Mouse (Mus musculus) forebrain, embryonic 14.5 days (tissue): ENCODE results near the gene Erp44. TPM values are rescaled to one million over a fixed set of nuclear protein-coding genes. Genes with fewer than 3 reads are reported as not detected.
A peak's percentile ranks its signal among the peaks of the same experiment; 100 is the strongest.

ENCODE experiments used
- ATAC-seq: fragments of 200-750 bp; cut with Nextera tagmentation; 2 replicates; pipeline ENCODE4 v1.8.0; 2017; ENCODE audit warnings: mild to moderate bottlenecking, moderate library complexity
- DNase-seq: peaks from one replicate; pipeline ENCODE4 v3.0.0-alpha.2; 2015; ENCODE audit warnings: low spot score
- H3K27ac ChIP-seq: fragments of 300-500 bp; sonication (generic); 2 replicates; pipeline ENCODE4 v1.5.1; 2014; ENCODE audit warnings: low read depth, mild to moderate bottlenecking, control low read depth, low read length, moderate library complexity
- H3K27me3 ChIP-seq: fragments of 300-500 bp; sonication (generic); replicated peaks from 2 replicates; pipeline ENCODE4 v1.6.1; 2014; ENCODE audit warnings: low read length, control low read depth, mixed read lengths; ENCODE audit not compliant: control insufficient read depth, insufficient read depth
- H3K36me3 ChIP-seq: fragments of 300-500 bp; sonication (generic); 2 replicates; pipeline ENCODE4 v1.6.1; 2014; ENCODE audit warnings: low read length, control low read depth; ENCODE audit not compliant: control insufficient read depth, insufficient read depth
- H3K4me1 ChIP-seq: fragments of 300-500 bp; sonication (generic); 2 replicates; pipeline ENCODE4 v1.6.1; 2014; ENCODE audit warnings: antibody characterized with exemption, low read length, control low read depth; ENCODE audit not compliant: control insufficient read depth, insufficient read depth
- H3K4me2 ChIP-seq: fragments of 300-500 bp; sonication (generic); 2 replicates; pipeline ENCODE4 v1.6.1; 2014; ENCODE audit warnings: mild to moderate bottlenecking, control low read depth, low read length
- H3K4me3 ChIP-seq: fragments of 300-500 bp; sonication (generic); 2 replicates; pipeline ENCODE4 v1.5.1; 2014; ENCODE audit warnings: low read depth, low read length, control low read depth
- H3K9ac ChIP-seq: fragments of 300-500 bp; sonication (generic); 2 replicates; pipeline ENCODE4 v1.6.1; 2014; ENCODE audit warnings: mild to moderate bottlenecking, low read length, control low read depth, moderate library complexity
- H3K9me3 ChIP-seq: fragments of 300-500 bp; sonication (generic); replicated peaks from 2 replicates; pipeline ENCODE4 v1.6.1; 2016; ENCODE audit warnings: low read length, control low read depth, mixed read lengths; ENCODE audit not compliant: control insufficient read depth
- WGBS: fragments of 180-500 bp; shearing (Covaris S2); extraction: QIAGEN DNeasy Blood & Tissue Kit; methylation state at CpG from one replicate; pipeline ENCODE4 v1.1.7; 2014; 5-methylcytosine and 5-hydroxymethylcytosine counted together
- polyA plus RNA-seq: library from polyadenylated mRNA; unstranded; fragments of >200 nt; fragmentation: Nextera tagmentation; extraction: Ambion mirVana; gene quantifications from 2 replicates; pipeline ENCODE4 v1.2.1, GENCODE M21; 2014

Gene Erp44
- polyA plus RNA-seq, 1 experiment from 2014 or later, result 58.3 TPM

DNA sequence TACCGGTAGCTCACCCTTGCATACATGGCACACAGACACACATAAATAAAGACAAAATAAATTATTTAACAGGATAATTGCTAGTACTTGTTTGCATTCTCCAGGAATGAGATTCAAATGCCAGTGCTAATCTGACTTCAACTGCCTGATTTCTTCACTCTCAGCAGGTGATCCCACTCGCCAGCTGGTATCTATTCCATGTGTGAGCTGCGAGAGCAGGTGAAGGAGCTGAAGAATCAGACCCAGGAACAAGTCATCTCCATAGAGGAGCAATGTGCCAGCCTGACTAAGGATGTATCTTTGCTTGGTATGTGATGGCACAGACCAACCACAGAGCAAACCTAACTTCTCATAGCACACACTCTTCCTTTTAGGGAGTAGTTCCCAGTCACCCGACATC is 75.8 kb downstream of the Erp44 start:
- no peaks in the 10 kb centered on the region for H3K4me1 ChIP-seq
- H3K4me2 ChIP-seq, result no peak overlapping the region
- no peaks in the 10 kb centered on the region for H3K27me3 ChIP-seq
- ATAC-seq (no peak), DNase-seq (no peak)
- peaks cover 28% of the 10 kb centered on the region for H3K36me3 ChIP-seq
- no peak overlapping the region for H3K27ac ChIP-seq
- no peak overlapping the region for H3K9ac ChIP-seq
- H3K4me3 ChIP-seq, result no peak overlapping the region
- 85% methylated on average over 4 of the region's 4 CpGs for WGBS
- no peaks in the 10 kb centered on the region for H3K9me3 ChIP-seq

DNA sequence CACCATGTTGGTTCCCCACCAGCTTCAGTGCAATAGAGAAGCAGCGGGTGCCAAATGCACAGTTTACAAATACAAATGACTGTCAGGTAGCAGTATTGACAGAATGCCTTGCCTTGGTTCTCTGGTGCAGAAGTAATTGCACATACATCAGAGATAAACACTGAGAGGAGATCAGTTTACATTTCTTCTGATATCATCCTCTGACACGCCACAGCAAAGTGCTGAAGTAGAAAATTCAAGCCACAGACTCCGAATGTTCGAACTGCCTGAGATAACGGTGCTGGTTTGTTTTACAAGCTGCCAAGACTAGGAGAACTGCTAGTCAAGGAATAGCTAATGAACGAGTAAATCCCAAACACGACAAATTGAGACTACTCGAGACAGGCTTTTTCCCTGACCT is 80.9 kb downstream of the Erp44 start:
- no peak overlapping the region for H3K9ac ChIP-seq
- no peaks in the 10 kb centered on the region for H3K4me1 ChIP-seq
- H3K27ac ChIP-seq, result no peak overlapping the region
- DNase-seq (no peak), ATAC-seq (no peak)
- H3K4me2 ChIP-seq, result no peak overlapping the region
- 80% methylated on average over 8 of the region's 8 CpGs for WGBS
- no peaks in the 10 kb centered on the region for H3K9me3 ChIP-seq
- H3K27me3 ChIP-seq, result no peaks in the 10 kb centered on the region
- peaks cover 22% of the 10 kb centered on the region for H3K36me3 ChIP-seq
- no peak overlapping the region for H3K4me3 ChIP-seq

DNA sequence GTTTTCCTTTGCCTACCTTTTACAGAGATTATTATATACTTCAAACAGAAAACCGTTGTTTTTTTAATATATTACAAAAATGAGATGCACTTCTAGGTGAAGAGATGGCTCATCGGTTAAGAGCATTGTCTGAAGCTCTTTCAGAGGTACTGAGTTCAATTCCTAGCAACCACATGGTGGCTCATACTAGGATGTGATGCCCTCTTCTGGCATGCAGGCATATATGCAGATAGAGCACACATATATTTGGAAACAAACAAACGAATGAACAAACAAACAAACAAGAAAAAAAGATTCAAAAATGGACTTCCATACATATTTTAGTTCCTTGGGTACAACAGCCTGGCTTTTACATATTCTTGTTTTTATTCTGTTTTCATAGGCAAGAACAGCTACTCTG is 81.4 kb downstream of the Erp44 start:
- no peak for ATAC-seq
- Histone ChIP-seq H3K4me1 (no peaks in the 10 kb centered on the region), H3K27me3 (no peaks in the 10 kb centered on the region), H3K4me2 (no peak overlapping the region), H3K9ac (no peak overlapping the region), H3K27ac (no peak overlapping the region), H3K4me3 (no peak overlapping the region), H3K9me3 (no peaks in the 10 kb centered on the region), H3K36me3 (peaks cover 19% of the 10 kb centered on the region)
- 90% methylated on average over 3 of the region's 3 CpGs for WGBS
- DNase-seq, result no peak

DNA sequence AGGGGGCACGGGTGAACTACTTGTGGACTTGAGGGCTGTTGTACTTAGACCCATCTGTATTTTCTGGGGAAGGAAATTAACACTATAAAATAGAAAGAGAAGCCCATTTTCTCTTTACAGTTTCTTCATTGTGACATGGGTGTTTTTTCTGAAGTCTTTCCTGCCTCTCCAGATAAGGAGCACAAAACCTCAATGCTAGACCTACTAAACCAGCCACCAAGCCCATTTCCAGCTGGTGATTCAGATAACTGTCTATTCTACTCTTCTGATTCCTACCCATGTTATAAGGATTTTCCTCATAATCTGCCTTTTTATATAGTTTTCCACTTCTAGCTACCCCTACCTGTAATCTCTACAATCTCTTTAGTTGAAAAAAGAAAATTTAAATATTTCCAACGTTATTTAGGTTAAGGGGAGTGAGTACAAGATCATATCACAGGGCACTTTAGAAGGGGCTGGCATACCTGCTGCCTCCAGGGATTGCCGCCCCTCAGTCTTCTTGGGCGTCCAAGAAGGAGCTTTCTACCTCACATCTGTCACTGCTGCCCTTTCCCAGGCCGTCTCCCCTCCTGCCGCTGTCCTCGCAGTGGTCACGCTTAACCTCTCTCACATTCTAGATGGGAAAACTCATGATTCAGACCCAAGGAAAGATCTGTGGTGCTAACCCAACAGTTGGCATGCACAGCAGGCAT is 97.1 kb downstream of the Erp44 start:
- no peaks in the 10 kb centered on the region for H3K9me3 ChIP-seq
- H3K4me3 ChIP-seq, result no peak overlapping the region
- H3K27ac ChIP-seq, result no peak overlapping the region
- H3K27me3 ChIP-seq, result no peaks in the 10 kb centered on the region
- no peaks in the 10 kb centered on the region for H3K4me1 ChIP-seq
- ATAC-seq, result no peak
- DNase-seq, result no peak
- WGBS, result 93% methylated on average over 8 of the region's 8 CpGs
- H3K4me2 ChIP-seq, result no peak overlapping the region
- no peak overlapping the region for H3K9ac ChIP-seq
- 0 out of 2 replicates have a peak, but pooled peaks cover 4% of the 10 kb centered on the region for H3K36me3 ChIP-seq

DNA sequence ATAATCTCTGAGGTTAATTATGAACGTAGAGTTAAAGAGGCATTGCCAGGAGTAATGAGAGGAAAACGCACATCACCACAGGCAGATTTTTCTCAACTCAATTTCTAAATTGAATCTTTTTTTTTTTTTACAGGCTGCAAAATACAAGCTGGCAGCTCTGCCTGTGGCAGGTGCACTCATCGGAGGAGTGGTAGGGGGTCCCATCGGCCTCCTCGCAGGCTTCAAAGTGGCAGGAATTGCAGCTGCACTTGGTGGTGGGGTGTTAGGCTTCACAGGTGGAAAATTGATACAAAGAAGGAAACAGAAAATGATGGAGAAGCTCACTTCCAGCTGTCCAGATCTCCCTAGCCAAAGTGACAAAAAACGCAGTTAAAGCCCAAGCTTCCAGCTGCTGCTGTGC is 98.0 kb downstream of the Erp44 start:
- H3K9me3 ChIP-seq, result no peaks in the 10 kb centered on the region
- ATAC-seq (no peak), DNase-seq (peak; percentile 30)
- H3K9ac ChIP-seq, result no peak overlapping the region
- no peaks in the 10 kb centered on the region for H3K27me3 ChIP-seq
- 0 out of 2 replicates have a peak, but pooled peaks cover 4% of the 10 kb centered on the region for H3K36me3 ChIP-seq
- H3K27ac ChIP-seq, result no peak overlapping the region; the same call in 1 of the 2 replicates
- H3K4me1 ChIP-seq, result no peaks in the 10 kb centered on the region
- H3K4me2 ChIP-seq, result no peak overlapping the region
- no peak overlapping the region for H3K4me3 ChIP-seq
- 44% methylated on average over 6 of the region's 6 CpGs for WGBS

DNA sequence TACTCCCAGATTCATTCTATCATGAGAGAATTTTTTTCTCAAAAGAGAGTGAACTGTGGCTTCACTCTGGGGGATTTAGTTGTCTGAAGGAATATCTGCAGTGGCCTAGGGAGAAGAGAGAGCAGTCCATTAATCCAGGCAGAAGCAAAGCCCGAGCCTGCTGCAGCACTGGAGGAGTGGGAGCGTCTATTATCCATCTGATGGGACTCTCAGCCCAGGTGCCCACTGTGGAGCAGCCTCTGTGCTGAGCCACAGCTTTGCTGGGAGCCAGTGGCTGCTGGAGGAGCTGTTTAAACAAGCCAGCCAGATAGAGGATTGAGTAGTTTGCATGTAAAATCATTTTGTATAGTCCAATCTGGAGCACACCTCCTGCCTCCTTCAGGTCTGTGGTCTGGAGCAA is 98.4 kb downstream of the Erp44 start:
- no peak overlapping the region for H3K9ac ChIP-seq
- no peaks in the 10 kb centered on the region for H3K9me3 ChIP-seq
- WGBS, result 3% methylated on average over 2 of the region's 2 CpGs
- H3K4me1 ChIP-seq, result no peaks in the 10 kb centered on the region
- H3K27ac ChIP-seq, result no peak overlapping the region; the same call in 1 of the 2 replicates
- H3K4me2 ChIP-seq, result no peak overlapping the region
- 0 out of 2 replicates have a peak, but pooled peaks cover 4% of the 10 kb centered on the region for H3K36me3 ChIP-seq
- no peak overlapping the region for H3K4me3 ChIP-seq
- DNase-seq, result peak; percentile 6
- H3K27me3 ChIP-seq, result no peaks in the 10 kb centered on the region
- ATAC-seq, result no peak

DNA sequence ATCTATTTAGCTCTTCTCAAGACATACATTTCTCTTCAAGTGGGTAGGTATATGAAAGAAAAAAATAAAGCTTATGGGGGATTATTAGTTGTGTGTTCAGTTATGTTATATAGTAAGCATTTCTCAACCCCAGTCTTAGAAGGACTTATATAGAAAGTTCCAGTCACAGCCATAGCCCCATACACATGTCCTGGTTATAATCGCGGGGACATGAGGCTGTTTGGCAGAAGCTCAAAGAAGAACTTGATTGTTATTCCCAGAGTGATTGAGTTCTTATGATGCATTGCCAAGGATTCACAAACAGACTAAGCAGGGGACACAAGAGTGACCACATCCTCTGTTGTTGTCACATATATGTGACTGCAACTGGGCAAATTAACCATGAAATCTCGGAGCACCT is 103.7 kb downstream of the Erp44 start:
- H3K27me3 ChIP-seq, result no peaks in the 10 kb centered on the region
- ATAC-seq, result no peak
- no peaks in the 10 kb centered on the region for H3K4me1 ChIP-seq
- no peaks in the 10 kb centered on the region for H3K9me3 ChIP-seq
- H3K4me2 ChIP-seq, result no peak overlapping the region
- no peak overlapping the region for H3K9ac ChIP-seq
- no peak overlapping the region for H3K27ac ChIP-seq
- DNase-seq, result no peak
- no peak overlapping the region for H3K4me3 ChIP-seq
- no peaks in the 10 kb centered on the region for H3K36me3 ChIP-seq
- WGBS, result 84% methylated on average over 3 of the region's 3 CpGs

DNA sequence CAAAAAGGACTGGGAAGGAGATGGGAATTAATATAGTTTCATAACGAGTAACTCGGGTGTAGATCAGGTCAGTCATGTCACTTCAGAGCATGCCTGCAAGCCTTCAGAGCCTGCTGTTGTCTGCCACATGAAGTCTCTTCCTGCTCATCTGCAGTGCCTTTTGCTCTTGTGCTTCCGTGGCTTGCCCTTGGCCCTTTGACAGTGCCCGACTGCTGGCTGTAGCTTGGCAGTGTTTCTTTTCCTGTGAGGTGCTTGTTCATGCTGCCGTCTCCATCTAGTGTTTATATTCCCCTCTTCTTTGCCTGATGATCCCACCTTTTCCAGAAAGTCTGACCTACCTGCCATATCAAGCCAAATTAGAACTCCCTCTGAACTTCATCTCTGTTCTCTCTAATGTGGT is 115.5 kb downstream of the Erp44 start:
- Histone ChIP-seq H3K36me3 (peaks cover 4% of the 10 kb centered on the region; the same call in 1 of the 2 replicates), H3K9me3 (no peaks in the 10 kb centered on the region), H3K4me3 (no peak overlapping the region), H3K9ac (no peak overlapping the region), H3K27me3 (no peaks in the 10 kb centered on the region), H3K27ac (no peak overlapping the region), H3K4me1 (no peaks in the 10 kb centered on the region), H3K4me2 (no peak overlapping the region)
- 78% methylated on average over 5 of the region's 5 CpGs for WGBS
- no peak for DNase-seq
- no peak for ATAC-seq

DNA sequence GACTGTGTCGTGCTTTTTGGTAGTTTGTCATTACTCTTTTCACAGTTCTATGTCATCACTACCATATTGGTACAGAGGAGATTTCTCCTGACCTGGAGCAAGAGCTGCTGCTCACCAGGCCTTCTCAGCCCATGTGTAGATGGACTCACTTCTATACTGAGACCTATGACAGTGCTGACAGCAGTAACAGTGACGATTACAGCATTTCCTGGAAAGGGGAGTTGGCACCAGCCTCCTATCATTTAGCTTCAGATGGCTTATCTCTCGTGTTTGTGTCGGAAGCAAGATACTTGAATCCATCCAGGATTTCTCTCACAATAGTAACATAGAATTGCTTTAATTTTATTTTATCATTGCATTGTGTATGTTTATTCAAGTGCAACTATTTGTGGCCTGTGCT is 119.0 kb downstream of the Erp44 start:
- 90% methylated on average over 4 of the region's 4 CpGs for WGBS
- Histone ChIP-seq H3K27ac (no peak overlapping the region), H3K9ac (no peak overlapping the region), H3K4me2 (no peak overlapping the region), H3K9me3 (no peaks in the 10 kb centered on the region), H3K4me3 (no peak overlapping the region), H3K27me3 (no peaks in the 10 kb centered on the region), H3K36me3 (no peaks in the 10 kb centered on the region), H3K4me1 (no peaks in the 10 kb centered on the region)
- DNase-seq (no peak), ATAC-seq (no peak)
